Mouse (Mus musculus) heart, embryonic 12.5 days (tissue): ENCODE results near the gene Nol3. TPM values are rescaled to one million over a fixed set of nuclear protein-coding genes. Genes with fewer than 3 reads are reported as not detected.
"Not testable (repeated sequence)": the region's sequence is repeated elsewhere in the genome, so short reads cannot be mapped to it uniquely, and the experiment has no call there.

Source experiments
- ATAC-seq: fragments of 200-750 bp; cut with Nextera tagmentation; 2 replicates; pipeline ENCODE4 v1.8.0; 2017; ENCODE audit warnings: moderate TSS enrichment, moderate library complexity; ENCODE audit not compliant: insufficient number of reproducible peaks, low FRiP score
- H3K27ac ChIP-seq: fragments of 300-500 bp; sonication (generic); 2 replicates; pipeline ENCODE4 v1.5.1; 2016; ENCODE audit warnings: mild to moderate bottlenecking, moderate library complexity; ENCODE audit not compliant: poor library complexity, severe bottlenecking
- H3K27me3 ChIP-seq: fragments of 300-500 bp; sonication (generic); replicated peaks from 2 replicates; pipeline ENCODE4 v1.6.1; 2016; ENCODE audit warnings: mild to moderate bottlenecking, moderate library complexity
- H3K36me3 ChIP-seq: fragments of 300-500 bp; sonication (generic); 2 replicates; pipeline ENCODE4 v1.6.1; 2016; ENCODE audit warnings: mild to moderate bottlenecking, moderate library complexity
- H3K4me1 ChIP-seq: fragments of 300-500 bp; sonication (generic); replicated peaks from 2 replicates; pipeline ENCODE4 v1.6.1; 2016; ENCODE audit warnings: mild to moderate bottlenecking
- H3K4me2 ChIP-seq: fragments of 300-500 bp; sonication (generic); 2 replicates; pipeline ENCODE4 v1.6.1; 2016; ENCODE audit warnings: mild to moderate bottlenecking, moderate library complexity
- H3K4me3 ChIP-seq: fragments of 300-500 bp; sonication (generic); 2 replicates; pipeline ENCODE4 v1.5.1; 2016; ENCODE audit warnings: mild to moderate bottlenecking
- H3K9ac ChIP-seq: fragments of 300-500 bp; sonication (generic); 2 replicates; pipeline ENCODE4 v1.6.1; 2016; ENCODE audit warnings: mild to moderate bottlenecking, moderate library complexity
- H3K9me3 ChIP-seq: fragments of 300-500 bp; sonication (generic); replicated peaks from 2 replicates; pipeline ENCODE4 v1.6.1; 2016; ENCODE audit warnings: mild to moderate bottlenecking, moderate library complexity
- WGBS: fragments of 180-500 bp; shearing (Covaris S2); methylation state at CpG from one replicate; pipeline ENCODE4 v1.1.7; 2016; 5-methylcytosine and 5-hydroxymethylcytosine counted together
- polyA plus RNA-seq: library from polyadenylated mRNA; unstranded; fragments of >200 nt; fragmentation: Nextera tagmentation; extraction: Ambion mirVana; gene quantifications from 2 replicates; pipeline ENCODE4 v1.2.1, GENCODE M21; 2016

Nol3 gene
- polyA plus RNA-seq: 1.8 and 2.1 TPM in 2 replicates

- 11% methylated on average over 10 of the region's 10 CpGs for WGBS
- Histone ChIP-seq H3K9me3 (no peaks in the 10 kb centered on the region), H3K36me3 (no peaks in the 10 kb centered on the region), H3K27me3 (peaks cover 97% of the 10 kb centered on the region), H3K4me3 (peak within 1 kb of the TSS; percentile 48), H3K9ac (peak within 1 kb of the TSS; percentile 49), H3K4me1 (peaks cover 30% of the 10 kb centered on the region), H3K4me2 (peak within 1 kb of the TSS; percentile 80), H3K27ac (no peak within 1 kb of the TSS)
- no peak for ATAC-seq
Measured at GRCm38 (mm10) chr8:105275840-105276239, at the start of gene Nol3. Gene Nol3, plus strand, starts transcription at chr8:105276140.

DNA sequence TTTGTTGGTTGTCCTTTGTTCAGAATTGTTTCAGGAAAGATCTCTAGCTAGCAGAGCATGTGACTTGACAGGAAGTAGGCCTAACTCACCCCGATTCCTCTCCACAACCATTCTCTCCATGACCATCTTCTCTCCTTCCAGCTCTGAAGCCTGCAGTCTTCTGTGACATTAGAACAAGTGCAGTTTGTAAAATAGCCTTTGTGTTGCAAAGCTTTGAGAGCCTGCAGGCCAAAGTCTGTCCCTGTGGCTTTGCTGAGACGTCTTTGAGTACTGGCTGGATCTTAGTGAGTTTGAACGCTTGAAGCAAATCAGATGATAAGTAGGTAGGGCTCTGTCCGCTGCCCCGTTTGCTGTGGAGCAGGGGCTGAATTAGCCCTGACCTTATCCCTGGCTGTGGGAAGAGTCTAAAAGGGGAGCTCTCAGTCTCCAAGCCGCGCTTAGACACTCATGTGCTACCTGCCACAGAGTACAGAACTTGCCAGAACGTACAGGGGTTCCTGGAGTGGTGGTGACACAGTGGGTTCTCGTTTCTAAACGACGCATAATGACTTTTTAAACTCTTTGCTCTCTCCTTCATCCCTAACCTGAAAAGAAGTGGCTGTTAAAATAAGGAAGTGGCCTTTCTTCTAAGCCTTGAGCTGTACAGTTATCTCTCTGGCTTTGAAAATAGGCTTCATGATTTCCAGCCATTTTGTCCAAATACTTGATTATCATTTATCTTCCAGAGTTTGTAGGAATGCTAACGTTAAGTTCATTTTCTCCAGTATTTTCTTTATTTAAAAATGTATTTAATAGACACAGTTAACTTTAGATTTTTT, 44.2 kb upstream of the Nol3 start:
- ATAC-seq: no peak
- H3K4me1 ChIP-seq: 0 out of 2 replicates have a peak, but pooled peaks cover 9% of the 10 kb centered on the region
- 78% methylated on average over 12 of the region's 12 CpGs for WGBS
- H3K36me3 ChIP-seq: peaks cover 23% of the 10 kb centered on the region
- no peaks in the 10 kb centered on the region for H3K9me3 ChIP-seq
- H3K27me3 ChIP-seq: no peaks in the 10 kb centered on the region
- no peak overlapping the region for H3K9ac ChIP-seq
- no peak overlapping the region for H3K4me2 ChIP-seq
- no peak overlapping the region for H3K4me3 ChIP-seq
- H3K27ac ChIP-seq: no peak overlapping the region

GRCm38 (mm10) chr8:105232321-105232693, 43.6 kb upstream of the Nol3 start:
- H3K27ac ChIP-seq, ATAC-seq, H3K4me3 ChIP-seq, H3K27me3 ChIP-seq, H3K9ac ChIP-seq, H3K9me3 ChIP-seq, H3K4me2 ChIP-seq, H3K4me1 ChIP-seq: not testable (repeated sequence)
- WGBS: 93% methylated on average over 4 of the region's 4 CpGs
- peaks cover 24% of the 10 kb centered on the region for H3K36me3 ChIP-seq

DNA sequence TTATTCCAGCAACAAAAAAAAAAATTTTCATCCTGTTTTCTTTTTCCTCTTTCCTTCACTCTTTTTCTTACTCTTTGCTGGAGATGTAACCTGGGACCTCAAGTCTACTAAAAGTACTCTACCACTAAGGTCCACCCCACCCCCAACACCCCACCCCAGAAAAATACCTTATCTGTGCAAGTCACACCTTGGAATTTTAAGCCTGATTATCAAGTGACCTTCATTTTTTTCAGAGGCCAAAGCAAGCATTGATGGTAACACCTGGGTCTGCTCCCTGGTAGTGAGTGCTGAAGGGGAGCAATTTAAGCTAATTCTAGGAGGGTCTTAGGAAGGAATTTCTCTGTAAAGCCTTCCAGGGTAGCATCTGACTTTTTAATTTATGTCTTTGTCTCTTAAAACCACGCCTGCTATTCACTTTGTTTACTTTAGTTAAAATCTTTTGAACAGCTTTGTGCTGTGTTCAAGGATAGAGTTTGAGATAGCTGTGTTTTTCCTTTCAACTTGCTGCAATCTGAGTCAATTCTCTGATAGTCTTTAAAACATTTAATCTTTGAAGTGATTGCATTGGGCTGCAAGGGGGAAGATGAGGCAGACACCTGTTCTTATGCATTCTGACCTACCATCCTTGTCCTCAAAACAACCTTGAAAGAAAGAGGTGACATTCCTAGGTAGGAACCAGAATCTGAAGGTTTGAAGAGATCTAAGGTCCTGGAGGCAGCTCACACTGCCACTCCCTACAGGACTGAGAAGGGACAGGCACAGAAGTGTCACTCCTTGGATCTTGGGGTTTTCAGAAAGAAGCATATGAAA, 42.6 kb upstream of the Nol3 start:
- Histone ChIP-seq H3K27ac (no peak overlapping the region), H3K9ac (no peak overlapping the region), H3K9me3 (no peaks in the 10 kb centered on the region), H3K4me2 (no peak overlapping the region), H3K4me3 (no peak overlapping the region), H3K4me1 (0 out of 2 replicates have a peak, but pooled peaks cover 9% of the 10 kb centered on the region), H3K27me3 (no peaks in the 10 kb centered on the region), H3K36me3 (peaks cover 31% of the 10 kb centered on the region)
- ATAC-seq: no peak
- 70% methylated on average over 1 of the region's 1 CpGs for WGBS

DNA sequence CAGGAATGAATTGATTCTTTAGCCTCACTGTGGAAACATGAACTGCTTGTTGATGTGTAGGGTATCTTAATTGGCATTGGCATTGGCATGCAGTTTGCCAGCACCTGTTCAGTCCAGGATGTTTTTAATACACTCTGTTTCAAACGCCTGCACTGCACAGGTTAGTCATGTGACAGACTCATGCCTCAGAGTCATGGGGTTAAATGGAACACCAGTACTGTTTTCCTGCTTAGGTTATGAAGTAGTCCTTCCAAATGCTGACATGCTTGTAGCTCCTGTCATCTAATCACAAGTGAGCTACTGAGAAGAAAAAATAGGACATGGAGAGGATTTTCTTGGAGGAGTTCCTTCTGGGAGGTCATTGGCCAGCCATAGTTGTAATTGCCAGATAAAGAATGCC, 40.7 kb upstream of the Nol3 start:
- WGBS: 78% methylated on average over 1 of the region's 1 CpGs
- H3K9me3 ChIP-seq: no peaks in the 10 kb centered on the region
- no peaks in the 10 kb centered on the region for H3K27me3 ChIP-seq
- ATAC-seq: no peak
- no peak overlapping the region for H3K4me2 ChIP-seq
- no peak overlapping the region for H3K4me3 ChIP-seq
- H3K36me3 ChIP-seq: peaks cover 45% of the 10 kb centered on the region
- H3K9ac ChIP-seq: no peak overlapping the region
- H3K4me1 ChIP-seq: 0 out of 2 replicates have a peak, but pooled peaks cover 9% of the 10 kb centered on the region
- H3K27ac ChIP-seq: no peak overlapping the region

DNA sequence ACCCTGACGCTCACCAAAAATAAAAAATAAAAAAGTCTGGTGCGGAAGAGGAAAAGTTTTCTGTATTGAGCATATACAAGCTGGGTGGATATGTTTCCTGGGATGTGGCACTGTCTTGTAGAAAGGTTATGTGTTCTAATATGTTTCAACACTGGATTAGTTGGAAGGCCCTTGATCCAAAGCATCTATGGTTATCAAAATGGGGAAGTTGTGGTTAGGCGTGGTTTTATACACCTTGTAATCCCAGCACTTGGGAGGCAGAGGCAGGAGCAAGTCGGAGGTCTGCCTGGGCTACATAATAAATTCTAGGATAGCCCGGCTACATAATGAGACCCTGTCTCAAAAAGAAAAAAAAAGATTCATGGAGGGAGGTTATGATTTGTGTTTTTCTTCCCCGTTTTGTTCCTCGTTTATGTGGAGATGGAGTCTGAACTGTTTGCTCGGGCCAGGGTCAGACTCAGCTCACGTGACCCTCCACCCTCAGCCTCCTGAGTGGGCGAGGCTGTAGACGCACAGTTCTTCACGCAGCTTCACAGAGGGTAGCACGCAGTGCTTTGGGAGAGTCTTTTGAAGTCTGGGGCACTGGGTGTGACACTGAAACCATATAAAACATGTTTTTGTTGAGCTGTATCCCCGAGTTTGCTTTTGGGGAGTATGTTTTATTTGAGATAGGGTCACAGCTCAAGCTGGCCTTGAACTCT, 38.3 kb upstream of the Nol3 start:
- H3K27me3 ChIP-seq: no peaks in the 10 kb centered on the region
- no peak overlapping the region for H3K9ac ChIP-seq
- no peaks in the 10 kb centered on the region for H3K9me3 ChIP-seq
- H3K4me1 ChIP-seq: no peaks in the 10 kb centered on the region
- ATAC-seq: no peak
- H3K4me2 ChIP-seq: no peak overlapping the region
- H3K27ac ChIP-seq: no peak overlapping the region
- no peak overlapping the region for H3K4me3 ChIP-seq
- WGBS: 87% methylated on average over 14 of the region's 14 CpGs
- H3K36me3 ChIP-seq: peaks cover 57% of the 10 kb centered on the region

DNA sequence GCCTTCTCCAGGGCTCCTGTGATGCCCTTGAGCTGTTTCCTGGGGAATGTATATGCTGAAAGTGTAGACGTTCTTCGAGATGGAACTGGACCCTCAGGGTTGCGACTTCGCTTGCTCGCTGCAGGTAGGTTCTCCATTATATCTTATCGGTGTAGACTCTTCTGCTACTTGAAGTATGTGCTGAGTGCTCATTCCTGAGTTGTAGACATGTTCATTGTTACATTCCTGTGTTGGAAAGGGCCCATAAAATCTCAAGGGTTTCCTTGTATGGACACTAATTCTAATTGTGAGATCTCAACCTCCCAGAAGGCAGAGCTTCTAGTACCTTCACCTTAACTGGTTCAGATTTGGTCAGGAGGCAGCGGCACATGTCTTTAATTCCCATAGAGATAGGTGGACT, 34.9 kb upstream of the Nol3 start:
- no peak overlapping the region for H3K9ac ChIP-seq
- H3K4me1 ChIP-seq: no peaks in the 10 kb centered on the region
- H3K4me2 ChIP-seq: no peak overlapping the region
- H3K27ac ChIP-seq: no peak overlapping the region
- 90% methylated on average over 7 of the region's 7 CpGs for WGBS
- no peaks in the 10 kb centered on the region for H3K9me3 ChIP-seq
- H3K27me3 ChIP-seq: no peaks in the 10 kb centered on the region
- no peak for ATAC-seq
- peaks cover 50% of the 10 kb centered on the region for H3K36me3 ChIP-seq
- H3K4me3 ChIP-seq: no peak overlapping the region

GRCm38 (mm10) chr8:105251954-105252353, 24.0 kb upstream of the Nol3 start:
- WGBS: 91% methylated on average over 6 of the region's 6 CpGs
- Histone ChIP-seq H3K9ac (no peak overlapping the region), H3K4me1 (peaks cover 26% of the 10 kb centered on the region), H3K27me3 (peaks cover 14% of the 10 kb centered on the region), H3K36me3 (peaks cover 55% of the 10 kb centered on the region), H3K9me3 (no peaks in the 10 kb centered on the region), H3K4me3 (no peak overlapping the region), H3K4me2 (no peak overlapping the region), H3K27ac (no peak overlapping the region)
- no peak for ATAC-seq

GRCm38 (mm10) chr8:105252680-105253537, 23.0 kb upstream of the Nol3 start:
- Histone ChIP-seq H3K4me2 (no peak overlapping the region; the same call in 1 of the 2 replicates), H3K4me1 (peaks cover 26% of the 10 kb centered on the region), H3K9me3 (no peaks in the 10 kb centered on the region), H3K27ac (no peak overlapping the region), H3K36me3 (peaks cover 49% of the 10 kb centered on the region), H3K9ac (no peak overlapping the region; the same call in 1 of the 2 replicates), H3K27me3 (peaks cover 21% of the 10 kb centered on the region), H3K4me3 (no peak overlapping the region)
- ATAC-seq: no peak
- 60% methylated on average over 10 of the region's 10 CpGs for WGBS

DNA sequence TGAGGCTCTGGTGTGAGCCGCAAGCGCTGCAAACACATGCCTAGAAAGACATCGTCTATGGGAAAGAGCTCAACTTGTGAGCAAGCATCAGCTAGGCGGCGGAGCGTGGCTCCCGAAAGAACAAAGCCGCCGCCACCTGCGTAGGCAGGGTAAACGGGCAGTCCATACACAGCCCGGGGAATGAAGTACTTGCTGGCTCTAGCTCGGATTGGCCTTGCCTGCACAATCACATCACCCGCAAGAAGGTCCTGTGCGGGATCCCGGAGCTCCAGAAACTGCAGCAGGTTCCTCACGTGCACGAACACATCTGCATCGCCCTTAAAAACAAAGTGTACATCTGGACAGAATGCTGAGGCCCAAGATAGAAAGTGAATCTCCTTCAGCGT, 22.2 kb upstream of the Nol3 start:
- Histone ChIP-seq H3K9me3 (no peaks in the 10 kb centered on the region), H3K4me3 (peak overlapping the region; percentile 69), H3K27me3 (peaks cover 30% of the 10 kb centered on the region), H3K9ac (no peak overlapping the region), H3K27ac (no peak overlapping the region), H3K4me1 (peaks cover 29% of the 10 kb centered on the region), H3K4me2 (peak overlapping the region; percentile 99), H3K36me3 (peaks cover 40% of the 10 kb centered on the region)
- ATAC-seq: 0 out of 2 replicates have a peak, but pooled peaks have one; percentile 5
- 47% methylated on average over 20 of the region's 20 CpGs for WGBS
